Mouse (Mus musculus) heart, adult 2 months (tissue): Measurements from ENCODE around the gene Lep.

Experiments used
- CTCF ChIP-seq: fragments of 200-600 bp; IDR thresholded peaks from 2 replicates; pipeline ENCODE4 v1.8.1; 2022; ENCODE audit warnings: antibody characterized with exemption, mild to moderate bottlenecking, moderate library complexity
- EP300 ChIP-seq: fragments of 200-500 bp; IDR thresholded peaks from 2 replicates; pipeline ENCODE4 v1.6.1; 2011; ENCODE audit warnings: low read depth, low read length, control low read depth; ENCODE audit not compliant: insufficient read depth
- POLR2A ChIP-seq: fragments of 200-500 bp; IDR thresholded peaks from 2 replicates; pipeline ENCODE4 v1.6.1; 2011; ENCODE audit warnings: mild to moderate bottlenecking, low read depth, low read length, control low read depth; ENCODE audit not compliant: insufficient read depth

- TF ChIP-seq CTCF (no peak), EP300 (no peak), POLR2A (no peak)
These were observed 51.5 kb downstream of the Lep start for GRCm38 (mm10) chr6:29111501-29111900.
